Mouse (Mus musculus) A20 (cell line): Measurements from ENCODE around the gene Sowahb.

Experiments used
- DNase-seq: peaks from one replicate; pipeline ENCODE4 v3.0.0-alpha.2; 2011; ENCODE audit warnings: low read depth, low spot score

Sowahb gene

DNA sequence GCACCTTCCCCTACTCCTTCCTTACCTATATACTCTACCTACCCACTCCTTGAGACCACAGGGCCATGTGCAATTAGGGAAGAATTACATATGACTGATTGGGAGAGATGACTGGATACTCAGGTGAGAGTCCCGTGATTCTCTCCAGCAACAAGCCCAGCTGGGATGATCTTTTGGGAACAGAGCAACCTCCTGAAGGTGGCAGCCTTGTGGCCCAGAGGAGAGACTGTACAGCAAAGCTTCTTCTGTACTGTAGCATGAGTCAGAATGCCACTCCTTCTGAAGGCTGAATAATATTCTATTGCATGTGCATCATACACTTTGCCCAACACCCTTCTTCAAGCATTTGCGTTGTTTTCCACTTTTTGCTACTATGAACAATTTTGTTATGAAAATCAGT is 42.2 kb downstream of the Sowahb start:
- DNase-seq, result no peak

- no peak for DNase-seq
Observed at GRCm38 (mm10) chr5:93000774-93001757, 43.8 kb downstream of the Sowahb start.

DNA sequence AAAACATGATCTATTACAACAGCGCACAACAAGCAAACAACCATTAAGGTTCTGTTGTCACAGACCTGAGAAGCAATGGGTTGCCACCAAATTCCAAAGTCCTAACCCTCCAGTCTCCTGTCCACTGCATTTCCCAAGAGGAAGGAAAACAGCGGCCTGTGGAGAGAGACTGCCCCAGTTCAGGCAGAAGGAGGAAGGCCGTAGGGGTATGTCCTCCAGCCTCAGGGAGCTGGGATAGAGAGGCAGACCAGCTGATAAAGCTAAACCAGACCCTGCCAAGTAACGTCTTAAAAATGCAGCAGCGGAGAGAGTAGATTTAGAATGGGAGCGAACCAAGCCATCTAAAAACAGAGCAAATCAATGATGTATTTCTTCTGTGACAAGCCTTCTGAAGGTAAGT is 44.8 kb downstream of the Sowahb start:
- DNase-seq, result no peak

DNA sequence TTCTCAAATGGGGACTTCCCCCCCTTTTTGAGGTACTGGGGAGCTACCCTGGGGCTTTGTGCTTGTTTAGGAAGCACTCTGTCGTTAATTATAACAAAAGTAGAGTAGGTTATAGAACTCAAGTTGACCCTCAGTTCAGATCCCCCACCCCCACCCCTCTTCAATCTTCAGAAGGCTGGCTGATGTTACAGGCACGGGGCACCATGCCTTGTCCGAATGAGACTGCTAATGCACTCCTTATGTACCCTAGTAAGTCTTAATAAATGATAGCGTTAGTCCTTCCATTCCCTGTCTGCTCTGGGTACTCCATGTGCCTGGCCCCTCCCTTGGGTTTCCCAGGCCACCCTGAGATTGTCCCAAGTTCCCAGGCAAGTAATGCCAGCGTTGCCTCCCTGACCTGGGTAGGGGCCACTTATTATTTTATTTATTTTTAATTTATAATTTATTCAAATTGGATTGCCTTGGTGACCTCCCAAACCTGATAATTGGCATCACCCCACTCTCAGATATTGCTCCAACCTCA is 46.3 kb downstream of the Sowahb start:
- DNase-seq, result no peak

DNA sequence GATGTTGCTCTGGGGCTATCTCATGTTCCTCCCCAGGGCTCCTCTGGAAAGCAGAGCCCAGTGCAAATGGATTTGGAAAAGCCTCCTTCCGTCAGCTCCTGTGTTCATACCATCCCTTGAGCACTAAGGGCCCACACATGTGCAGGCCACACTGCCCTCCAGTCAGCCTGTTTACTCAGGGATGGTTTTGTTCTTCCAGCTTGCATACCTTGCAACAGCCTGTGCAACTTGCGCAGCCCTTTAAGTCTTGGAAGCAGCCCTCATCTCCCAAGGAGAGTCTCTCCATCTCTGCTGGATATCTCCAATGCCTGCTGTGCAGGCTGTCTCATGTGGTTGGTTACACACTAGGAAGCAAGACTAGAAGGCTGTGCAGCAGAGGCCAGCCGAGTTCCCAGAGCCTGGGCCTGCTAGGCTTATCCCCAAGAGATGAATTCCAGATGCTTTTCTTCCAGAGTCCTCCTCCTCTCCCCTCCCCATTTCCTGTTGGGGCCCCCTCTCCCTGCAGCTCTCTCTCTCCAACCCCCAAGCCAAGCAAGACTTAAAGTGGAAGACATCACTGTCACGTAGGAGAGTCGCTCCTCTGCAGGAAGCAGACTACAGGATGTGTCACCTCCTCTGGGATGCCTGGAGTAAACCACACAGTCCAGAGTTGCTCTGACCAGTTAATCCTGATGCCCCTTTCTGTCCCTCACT is 47.2 kb downstream of the Sowahb start:
- DNase-seq, result no peak

- no peak for DNase-seq
Observed at GRCm38 (mm10) chr5:92994861-92995260, 50.0 kb downstream of the Sowahb start.

DNA sequence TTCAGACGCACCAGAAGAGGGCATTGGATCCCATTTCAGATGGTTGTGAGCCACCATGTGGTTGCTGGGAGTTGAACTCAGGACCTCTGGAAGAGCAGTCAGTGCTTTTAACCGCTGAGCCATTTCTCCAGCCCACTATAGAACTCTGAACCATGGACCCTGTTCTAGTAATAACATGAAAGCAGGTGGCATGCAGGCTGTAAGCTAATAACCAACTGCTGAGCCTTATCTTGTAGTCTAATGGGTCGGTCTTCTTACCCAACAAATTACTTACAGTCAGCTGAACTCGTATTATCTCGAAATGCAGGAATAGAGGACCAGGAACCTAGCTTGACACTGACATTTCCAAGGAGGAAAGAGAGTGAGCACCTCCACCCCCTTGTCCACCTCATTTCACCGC is 50.5 kb downstream of the Sowahb start:
- no peak for DNase-seq

GRCm38 (mm10) chr5:92992106-92992505 is 52.7 kb downstream of the Sowahb start:
- DNase-seq, result no peak
